Mouse (Mus musculus): ENCODE measurements around the gene Hspa12b. TPM values are rescaled to one million over a fixed set of nuclear protein-coding genes. Genes with fewer than 3 reads are reported as not detected.

Hspa12b gene
- polyA plus RNA-seq, 1 experiment: 8.0 TPM

- Histone ChIP-seq H3K4me3 (replicated peaks; ENCODE audit: insufficient read depth, low read depth, low read length) (no peak overlapping the region), H3K27me3 (ENCODE audit: control insufficient read depth, insufficient read depth, low read length) (no peaks in the 10 kb centered on the region), H3K27ac (ENCODE audit: insufficient read depth, low read length) (no peak overlapping the region), H3K4me1 (ENCODE audit: control insufficient read depth, insufficient read depth, low read length) (no peaks in the 10 kb centered on the region)
- TF ChIP-seq CTCF (IDR thresholded peaks at IDR 0.05; ENCODE audit: borderline replicate concordance, insufficient read depth, low read depth, low read length) (no peak), POLR2A (IDR thresholded peaks at IDR 0.05; ENCODE audit: borderline replicate concordance, insufficient read depth, low read length) (no peak)
- no peak for DNase-seq
- WGBS: 92% methylated on average over 2 of the region's 2 CpGs
Measured at GRCm38 (mm10) chr2:131145536-131145935, 18.5 kb downstream of the Hspa12b start.

DNA sequence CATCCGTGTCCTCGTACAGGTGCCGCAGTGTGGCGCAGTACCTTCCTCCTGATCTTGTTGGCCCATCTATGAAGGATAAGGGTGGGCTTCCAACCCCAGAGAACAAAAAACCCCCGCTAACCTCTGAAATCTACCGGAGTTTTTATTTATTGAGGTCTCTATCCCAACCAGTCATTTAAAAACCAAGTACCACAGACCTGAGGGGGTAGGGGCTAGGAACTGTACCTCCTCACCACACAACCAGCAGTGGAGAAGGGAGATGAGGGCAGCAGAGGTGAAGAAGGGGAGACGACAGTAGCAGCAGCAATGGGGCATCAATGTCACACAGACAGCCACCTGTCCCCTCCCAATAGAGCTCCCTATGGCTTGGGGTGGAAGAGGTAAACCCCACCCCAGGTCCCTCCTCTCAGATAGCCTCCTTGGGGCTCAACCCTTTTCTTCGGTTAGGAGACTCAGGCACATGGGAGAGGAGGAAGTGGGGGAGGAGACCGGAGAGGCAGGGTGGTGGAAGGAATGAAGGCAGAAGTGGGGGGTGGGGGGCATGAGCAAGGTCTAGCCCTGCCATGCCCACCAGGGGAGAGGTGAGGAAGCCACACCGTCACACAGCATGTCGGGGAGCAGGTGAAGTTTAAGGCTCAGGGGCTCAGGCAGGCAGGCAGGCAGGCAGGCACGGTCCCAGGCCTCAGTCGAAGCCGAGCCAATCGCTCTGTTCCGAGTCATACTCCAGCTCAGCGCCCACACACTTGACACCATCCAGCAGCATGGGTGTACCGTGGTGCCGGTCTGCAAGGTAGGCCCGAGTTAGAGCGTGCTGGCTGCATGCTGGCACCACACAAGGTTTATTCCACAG lies 19.3 kb downstream of the Hspa12b start:
- H3K27ac ChIP-seq (ENCODE audit: insufficient read depth, low read length): no peak overlapping the region
- no peak overlapping the region for H3K4me3 ChIP-seq (replicated peaks; ENCODE audit: insufficient read depth, low read depth, low read length)
- 88% methylated on average over 21 of the region's 21 CpGs for WGBS
- no peaks in the 10 kb centered on the region for H3K4me1 ChIP-seq (ENCODE audit: control insufficient read depth, insufficient read depth, low read length)
- TF ChIP-seq CTCF (IDR thresholded peaks at IDR 0.05; ENCODE audit: borderline replicate concordance, insufficient read depth, low read depth, low read length) (no peak), POLR2A (IDR thresholded peaks at IDR 0.05; ENCODE audit: borderline replicate concordance, insufficient read depth, low read length) (no peak)
- no peak for DNase-seq
- H3K27me3 ChIP-seq (ENCODE audit: control insufficient read depth, insufficient read depth, low read length): no peaks in the 10 kb centered on the region

DNA sequence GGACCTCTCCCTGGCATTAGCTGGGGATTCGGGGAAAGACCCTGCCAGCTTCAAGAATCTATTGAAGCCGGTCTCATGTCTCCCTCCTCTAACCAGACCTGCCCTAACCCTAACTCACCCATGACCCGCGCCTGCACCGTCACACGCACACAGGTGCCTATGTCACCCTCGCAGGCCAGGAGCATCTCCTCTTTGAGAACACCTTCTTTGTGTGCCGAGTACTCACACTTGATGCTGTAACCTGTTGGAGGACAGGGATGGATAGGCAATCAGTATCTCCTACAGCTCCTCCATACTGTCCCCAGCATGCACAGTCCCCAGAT lies 19.9 kb downstream of the Hspa12b start:
- H3K4me1 ChIP-seq (ENCODE audit: control insufficient read depth, insufficient read depth, low read length): no peaks in the 10 kb centered on the region
- no peak for DNase-seq
- TF ChIP-seq CTCF (IDR thresholded peaks at IDR 0.05; ENCODE audit: borderline replicate concordance, insufficient read depth, low read depth, low read length) (no peak), POLR2A (IDR thresholded peaks at IDR 0.05; ENCODE audit: borderline replicate concordance, insufficient read depth, low read length) (no peak)
- WGBS: 88% methylated on average over 8 of the region's 8 CpGs
- H3K4me3 ChIP-seq (replicated peaks; ENCODE audit: insufficient read depth, low read depth, low read length): no peak overlapping the region
- no peaks in the 10 kb centered on the region for H3K27me3 ChIP-seq (ENCODE audit: control insufficient read depth, insufficient read depth, low read length)
- H3K27ac ChIP-seq (ENCODE audit: insufficient read depth, low read length): no peak overlapping the region

DNA sequence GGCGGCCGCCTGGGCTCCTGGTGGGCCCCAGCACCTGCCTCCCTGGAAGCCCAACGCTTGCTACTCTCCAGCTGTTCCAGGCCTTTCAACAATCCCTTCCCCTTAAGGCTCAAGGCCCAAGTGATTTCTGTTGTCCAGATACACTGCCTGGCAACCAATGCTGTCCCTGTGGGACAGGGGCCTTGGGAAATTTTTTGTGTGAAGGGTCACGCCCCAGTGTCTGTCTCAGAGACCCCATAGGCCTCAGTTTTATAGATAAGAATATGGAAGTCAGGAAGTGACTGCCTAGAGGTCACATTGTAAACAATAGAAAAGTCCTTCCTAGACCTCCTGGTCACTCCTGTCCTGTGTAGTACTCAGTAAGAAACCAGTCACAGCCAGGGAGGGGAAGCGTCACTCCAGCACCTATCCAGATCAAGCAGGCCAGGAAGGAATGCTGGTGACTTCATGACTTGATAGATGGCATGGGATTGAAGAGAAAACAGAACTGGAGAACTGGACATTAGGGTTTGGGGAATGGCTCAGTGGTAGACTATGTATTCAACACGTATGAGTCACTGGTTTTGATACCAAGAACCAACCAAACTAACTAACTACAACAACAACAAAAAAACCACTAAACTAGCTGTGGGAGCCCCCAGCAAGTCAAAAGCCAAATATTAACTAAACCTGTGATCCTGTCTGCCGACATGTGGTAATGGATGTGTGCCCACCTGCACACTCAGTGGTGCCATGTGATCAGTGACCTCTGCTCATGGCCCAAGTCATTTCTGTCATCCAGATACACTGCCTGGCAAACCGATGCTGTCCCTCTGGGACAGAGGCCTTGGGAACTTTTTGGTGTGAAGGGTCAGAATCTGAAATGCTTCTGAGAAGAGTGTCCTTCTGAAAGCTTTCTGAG lies 21.5 kb downstream of the Hspa12b start:
- TF ChIP-seq POLR2A (IDR thresholded peaks at IDR 0.05; ENCODE audit: borderline replicate concordance, insufficient read depth, low read length) (no peak), CTCF (IDR thresholded peaks at IDR 0.05; ENCODE audit: borderline replicate concordance, insufficient read depth, low read depth, low read length) (no peak)
- WGBS: 81% methylated on average over 8 of the region's 8 CpGs
- Histone ChIP-seq H3K4me3 (replicated peaks; ENCODE audit: insufficient read depth, low read depth, low read length) (no peak overlapping the region), H3K27ac (ENCODE audit: insufficient read depth, low read length) (no peak overlapping the region), H3K27me3 (ENCODE audit: control insufficient read depth, insufficient read depth, low read length) (no peaks in the 10 kb centered on the region), H3K4me1 (ENCODE audit: control insufficient read depth, insufficient read depth, low read length) (no peaks in the 10 kb centered on the region)
- no peak for DNase-seq

GRCm38 (mm10) chr2:131149254-131149578 lies 22.1 kb downstream of the Hspa12b start:
- WGBS: 95% methylated on average over 3 of the region's 3 CpGs
- no peaks in the 10 kb centered on the region for H3K27me3 ChIP-seq (ENCODE audit: control insufficient read depth, insufficient read depth, low read length)
- no peaks in the 10 kb centered on the region for H3K4me1 ChIP-seq (ENCODE audit: control insufficient read depth, insufficient read depth, low read length)
- TF ChIP-seq CTCF (IDR thresholded peaks at IDR 0.05; ENCODE audit: borderline replicate concordance, insufficient read depth, low read depth, low read length) (no peak), POLR2A (IDR thresholded peaks at IDR 0.05; ENCODE audit: borderline replicate concordance, insufficient read depth, low read length) (no peak)
- H3K27ac ChIP-seq (ENCODE audit: insufficient read depth, low read length): no peak overlapping the region
- no peak for DNase-seq
- no peak overlapping the region for H3K4me3 ChIP-seq (replicated peaks; ENCODE audit: insufficient read depth, low read depth, low read length)

GRCm38 (mm10) chr2:131152166-131152730 lies 25.2 kb downstream of the Hspa12b start:
- no peaks in the 10 kb centered on the region for H3K4me1 ChIP-seq (ENCODE audit: control insufficient read depth, insufficient read depth, low read length)
- no peak overlapping the region for H3K27ac ChIP-seq (ENCODE audit: insufficient read depth, low read length)
- H3K4me3 ChIP-seq (replicated peaks; ENCODE audit: insufficient read depth, low read depth, low read length): no peak overlapping the region
- 94% methylated on average over 7 of the region's 7 CpGs for WGBS
- H3K27me3 ChIP-seq (ENCODE audit: control insufficient read depth, insufficient read depth, low read length): no peaks in the 10 kb centered on the region
- TF ChIP-seq CTCF (IDR thresholded peaks at IDR 0.05; ENCODE audit: borderline replicate concordance, insufficient read depth, low read depth, low read length): no peak
- TF ChIP-seq POLR2A (IDR thresholded peaks at IDR 0.05; ENCODE audit: borderline replicate concordance, insufficient read depth, low read length): no peak
- DNase-seq: no peak

DNA sequence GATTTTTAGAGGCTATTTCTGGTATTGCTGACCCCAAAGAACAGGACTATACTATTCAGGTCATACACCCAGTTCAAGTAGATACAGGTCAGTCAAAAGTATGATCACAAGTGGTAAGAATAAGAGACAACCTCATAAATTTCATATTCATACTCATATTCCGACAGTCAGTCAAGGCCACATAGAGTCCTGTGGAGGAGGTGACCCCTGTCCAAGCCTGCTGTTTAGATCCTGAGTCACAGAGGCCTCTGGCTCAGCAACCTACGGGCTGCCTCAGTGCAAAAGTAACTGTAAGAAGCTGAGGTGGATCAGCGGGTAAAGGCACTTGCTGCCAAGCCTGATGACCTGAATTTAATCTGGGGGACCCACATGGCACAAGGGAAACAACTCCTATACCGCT lies 27.0 kb downstream of the Hspa12b start:
- WGBS: 83% methylated on average over 4 of the region's 4 CpGs
- Histone ChIP-seq H3K4me1 (ENCODE audit: control insufficient read depth, insufficient read depth, low read length) (no peaks in the 10 kb centered on the region), H3K27me3 (ENCODE audit: control insufficient read depth, insufficient read depth, low read length) (no peaks in the 10 kb centered on the region), H3K4me3 (replicated peaks; ENCODE audit: insufficient read depth, low read depth, low read length) (no peak overlapping the region), H3K27ac (ENCODE audit: insufficient read depth, low read length) (no peak overlapping the region)
- DNase-seq: no peak
- TF ChIP-seq CTCF (IDR thresholded peaks at IDR 0.05; ENCODE audit: borderline replicate concordance, insufficient read depth, low read depth, low read length) (no peak), POLR2A (IDR thresholded peaks at IDR 0.05; ENCODE audit: borderline replicate concordance, insufficient read depth, low read length) (no peak)

Measured in cerebellum, adult 2 months (tissue).